Mouse (Mus musculus): Measurements from ENCODE around the gene Samd8.

Samd8 gene

GRCm38 (mm10) chr14:21825786-21826491 lies 75.6 kb downstream of the Samd8 start:
- DNase-seq (ENCODE audit: low read depth, low spot score) = no peak

GRCm38 (mm10) chr14:21830876-21831767 lies 80.8 kb downstream of the Samd8 start:
- peak; percentile 94 for DNase-seq (ENCODE audit: low read depth, low spot score)

- no peak for DNase-seq (ENCODE audit: low read depth, low spot score)
Observed at GRCm38 (mm10) chr14:21831830-21832403, 81.6 kb downstream of the Samd8 start.

GRCm38 (mm10) chr14:21838336-21839017 lies 88.1 kb downstream of the Samd8 start:
- no peak for DNase-seq (ENCODE audit: low read depth, low spot score)

GRCm38 (mm10) chr14:21841819-21842592 lies 91.7 kb downstream of the Samd8 start:
- DNase-seq (ENCODE audit: low read depth, low spot score) = no peak

- no peak for DNase-seq (ENCODE audit: low read depth, low spot score)
Observed at GRCm38 (mm10) chr14:21843263-21843662, 92.9 kb downstream of the Samd8 start.

- no peak for DNase-seq (ENCODE audit: low read depth, low spot score)
Observed at GRCm38 (mm10) chr14:21846827-21847380, 96.6 kb downstream of the Samd8 start.

GRCm38 (mm10) chr14:21847381-21848165 lies 97.2 kb downstream of the Samd8 start:
- DNase-seq (ENCODE audit: low read depth, low spot score) = peak; percentile 71

Data from forelimb bud, embryonic 11.5 days (tissue).